Mouse (Mus musculus) liver, postnatal 0 days (tissue): ENCODE data around the gene Nol3.

Experiments
- CTCF ChIP-seq: sonication (generic); IDR thresholded peaks from 2 replicates; pipeline ENCODE4 v1.5.1; 2016; ENCODE audit warnings: antibody characterized with exemption, low read depth
- EP300 ChIP-seq: IDR thresholded peaks from 2 replicates; pipeline ENCODE4 v1.6.1; 2016; ENCODE audit warnings: antibody characterized with exemption, low read depth, mild to moderate bottlenecking

DNA sequence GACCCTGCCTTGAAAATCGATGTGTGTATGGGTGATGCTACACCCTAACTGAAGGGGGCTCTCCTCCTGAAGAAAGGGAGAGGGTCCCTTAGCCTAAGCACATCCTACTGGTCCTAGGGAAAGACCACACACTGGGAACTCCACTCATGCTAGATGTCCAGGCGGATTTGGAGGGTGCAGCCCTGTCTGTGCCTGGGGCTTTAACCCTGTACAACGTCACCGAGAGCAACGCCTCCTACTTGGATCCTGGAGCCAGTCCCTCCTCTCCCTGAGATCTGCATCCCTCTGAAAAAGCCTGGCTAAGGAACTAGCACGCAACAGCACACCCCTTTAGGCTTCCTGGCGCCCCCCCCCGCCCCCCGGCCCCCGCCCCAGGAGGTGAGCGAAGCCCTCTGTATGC is 553 bp upstream of the Nol3 start:
- TF ChIP-seq CTCF = no peak
- TF ChIP-seq EP300 = no peak
